Mouse (Mus musculus) CH12.LX (cell line): ENCODE data around the gene Cd7.

Source experiments
- BHLHE40 ChIP-seq: IDR thresholded peaks from 2 replicates; pipeline ENCODE4 v1.6.1; 2011; ENCODE audit warnings: mild to moderate bottlenecking, low read depth, low read length, improper control_type of control experiment
- CTCF ChIP-seq, 2 experiments: IDR thresholded peaks in 1 of 2; conservative IDR thresholded peaks in 1 of 2; 2 replicates each; pipeline ENCODE4 v1.5.1; 2011 to 2012; ENCODE audit warnings: low read depth in 2 of 2, low read length in 2 of 2, improper control_type of control experiment in 1 of 2, inconsistent platforms in 1 of 2, mild to moderate bottlenecking in 1 of 2, moderate library complexity in 1 of 2
- POLR2A ChIP-seq: IDR thresholded peaks from 2 replicates; pipeline ENCODE4 v1.6.1; 2011; ENCODE audit warnings: low read depth, mild to moderate bottlenecking, improper control_type of control experiment, low read length
- USF1 ChIP-seq: IDR thresholded peaks from 2 replicates; pipeline ENCODE4 v1.6.1; 2014; ENCODE audit warnings: low read depth, mild to moderate bottlenecking, inconsistent platforms, low read length, improper control_type of control experiment
- ZC3H11A ChIP-seq: IDR thresholded peaks from 2 replicates; pipeline ENCODE4 v1.6.1; 2012; ENCODE audit warnings: low read depth, mild to moderate bottlenecking, inconsistent platforms, low read length, improper control_type of control experiment
- ZKSCAN1 ChIP-seq: IDR thresholded peaks from 2 replicates; pipeline ENCODE4 v1.6.1; 2012; ENCODE audit warnings: low read depth, inconsistent platforms, low read length, improper control_type of control experiment, borderline replicate concordance
- ZNF384 ChIP-seq: IDR thresholded peaks from 2 replicates; pipeline ENCODE4 v1.6.1; 2012; ENCODE audit warnings: low read depth, low read length, improper control_type of control experiment, inconsistent platforms

- TF ChIP-seq POLR2A (no peak), CTCF (conservative IDR thresholded peaks at IDR 0.05 in 1 of 2, IDR thresholded peaks at IDR 0.05 in 1 of 2; ENCODE audit: low read depth in 2 of 2, low read length in 2 of 2) (no peak), USF1 (no peak), BHLHE40 (no peak), ZNF384 (no peak), ZKSCAN1 (no peak), ZC3H11A (no peak)
Observed at GRCm38 (mm10) chr11:121013656-121014055, 25.6 kb downstream of the Cd7 start.
